Mouse (Mus musculus) heart, adult 8-10 months (tissue): ENCODE data around the gene Cpm. TPM values are rescaled to one million over a fixed set of nuclear protein-coding genes. Genes with fewer than 3 reads are reported as not detected.
"Not testable (repeated sequence)": the region's sequence is repeated elsewhere in the genome, so short reads cannot be mapped to it uniquely, and the experiment has no call there.

Experiments used
- DNase-seq: peaks from one replicate; pipeline ENCODE4 v3.0.0; 2022; ENCODE audit warnings: low spot score
- total RNA-seq, 4 experiments: library from RNA; stranded (reverse); gene quantifications; 2 replicates each; pipeline ENCODE4 v1.2.4; 2022

Gene Cpm
- total RNA-seq, 4 experiments from 2014 or later = 2.8 to 3.8 (median 3.4) TPM

GRCm38 (mm10) chr10:117593857-117594256 is 35.4 kb upstream of the Cpm start:
- no peak for DNase-seq

DNA sequence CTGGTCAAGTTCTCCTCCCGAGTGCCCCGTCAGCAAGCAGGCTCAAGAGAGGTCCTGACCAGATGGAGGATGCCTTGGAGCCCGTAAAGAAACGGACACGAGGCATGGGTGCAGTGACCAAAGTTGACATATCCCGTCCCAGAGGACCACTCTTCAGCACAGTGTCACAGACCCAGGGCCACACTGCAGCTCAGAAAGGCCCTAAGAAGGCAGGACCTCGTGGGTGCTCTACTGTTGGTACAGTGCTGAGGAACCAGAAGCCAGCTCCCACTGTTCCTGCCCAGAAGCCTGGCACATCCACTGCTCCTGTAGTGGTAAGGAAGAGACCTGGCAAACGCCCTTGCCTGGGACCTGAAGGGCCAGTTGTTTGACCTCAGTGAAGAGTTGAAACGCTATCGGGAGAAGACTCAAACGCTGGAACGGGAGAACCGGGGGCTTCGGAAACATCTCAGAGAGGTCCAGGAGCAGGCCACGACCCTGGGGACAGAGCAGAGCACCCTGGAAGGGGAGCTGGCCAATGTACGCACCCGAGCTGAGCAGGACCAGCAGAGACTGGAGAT is 34.9 kb upstream of the Cpm start:
- DNase-seq = no peak

- DNase-seq = no peak
Measured at GRCm38 (mm10) chr10:117594913-117595312, 34.4 kb upstream of the Cpm start.

DNA sequence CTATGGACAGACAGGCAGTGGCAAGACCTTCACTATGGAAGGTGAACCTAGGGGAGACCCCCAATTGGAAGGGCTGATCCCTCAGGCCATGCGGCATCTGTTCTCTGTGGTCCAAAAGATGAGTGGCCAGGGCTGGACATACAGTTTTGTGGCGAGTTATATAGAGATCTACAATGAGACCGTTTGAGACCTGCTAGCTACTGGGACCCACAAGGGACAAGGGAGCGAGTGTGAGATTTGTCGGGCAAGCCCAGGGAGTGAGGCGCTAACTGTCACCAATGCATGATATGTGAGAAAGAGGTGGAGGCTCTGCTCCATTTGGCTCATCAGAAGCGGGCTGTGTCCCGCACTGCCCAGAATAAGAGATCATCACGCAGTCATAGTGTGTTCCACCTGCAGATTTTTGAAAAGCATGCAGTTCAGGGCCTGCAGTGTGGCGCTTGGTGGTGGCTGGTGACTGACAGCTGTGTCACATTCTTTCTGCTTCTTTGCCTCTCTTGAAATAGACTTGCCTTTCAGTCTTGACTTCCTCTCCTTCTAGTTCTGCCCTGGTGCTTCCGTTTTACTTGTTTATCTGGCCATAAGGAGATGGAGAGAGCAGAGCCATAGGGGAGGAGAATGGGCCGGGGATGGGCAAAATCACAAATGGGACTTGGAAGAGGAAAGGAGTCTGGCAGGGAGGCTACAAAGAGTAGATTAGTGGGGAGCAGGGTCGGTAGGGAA is 33.7 kb upstream of the Cpm start:
- no peak for DNase-seq

DNA sequence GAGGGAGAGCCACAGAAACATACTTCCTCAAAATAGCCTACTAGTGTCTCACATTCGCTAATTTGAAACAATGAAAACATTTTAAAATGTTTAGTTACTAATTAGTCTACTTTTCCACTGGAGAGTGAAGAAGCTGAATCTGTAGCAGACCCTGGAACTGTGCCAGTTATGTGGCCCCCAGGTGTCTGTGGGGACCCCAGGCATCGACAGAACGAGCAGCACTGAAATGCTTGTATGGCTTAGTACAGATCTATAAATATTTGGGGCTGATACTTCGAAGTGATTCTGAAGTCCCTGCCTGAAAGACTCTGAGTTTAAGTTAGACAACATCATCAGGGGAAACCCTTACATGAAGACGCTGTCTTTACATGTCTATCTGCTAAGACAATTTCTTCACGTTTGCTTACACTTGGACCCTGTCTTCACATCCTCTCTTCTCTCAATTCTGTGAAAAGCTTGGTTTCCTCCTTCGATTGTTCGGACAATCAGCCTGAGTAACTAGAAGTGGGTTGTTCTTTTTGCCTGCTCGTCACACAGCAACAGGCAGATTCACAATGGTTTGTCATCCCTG is 33.0 kb upstream of the Cpm start:
- DNase-seq = no peak

DNA sequence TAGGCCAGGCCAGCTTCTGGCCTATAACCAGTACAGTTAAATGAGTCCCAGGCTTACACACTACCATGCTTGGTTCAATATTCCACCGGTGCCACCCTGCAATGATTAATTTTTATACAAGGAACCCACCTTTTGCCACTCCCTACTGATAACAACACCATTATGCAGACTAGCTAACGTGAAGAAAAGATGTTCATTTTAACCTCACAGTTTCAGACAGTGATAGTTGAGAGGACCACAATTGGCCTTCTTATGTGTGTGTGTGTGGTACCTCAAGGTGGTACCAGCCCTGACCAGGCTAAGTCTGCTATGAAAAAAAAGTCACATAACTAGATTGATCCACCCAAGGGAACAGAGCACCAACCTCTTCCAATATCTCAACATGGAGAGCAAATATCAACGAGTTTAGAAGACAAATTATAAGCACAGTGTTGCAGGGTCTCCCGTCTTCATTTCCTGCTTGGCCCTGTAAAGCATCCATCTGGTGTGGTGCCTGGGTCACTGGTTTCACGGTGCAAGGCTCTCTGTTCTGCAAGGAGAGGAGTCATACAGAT is 32.5 kb upstream of the Cpm start:
- DNase-seq = no peak

GRCm38 (mm10) chr10:117597371-117598265 is 31.7 kb upstream of the Cpm start:
- DNase-seq = not testable (repeated sequence)

DNA sequence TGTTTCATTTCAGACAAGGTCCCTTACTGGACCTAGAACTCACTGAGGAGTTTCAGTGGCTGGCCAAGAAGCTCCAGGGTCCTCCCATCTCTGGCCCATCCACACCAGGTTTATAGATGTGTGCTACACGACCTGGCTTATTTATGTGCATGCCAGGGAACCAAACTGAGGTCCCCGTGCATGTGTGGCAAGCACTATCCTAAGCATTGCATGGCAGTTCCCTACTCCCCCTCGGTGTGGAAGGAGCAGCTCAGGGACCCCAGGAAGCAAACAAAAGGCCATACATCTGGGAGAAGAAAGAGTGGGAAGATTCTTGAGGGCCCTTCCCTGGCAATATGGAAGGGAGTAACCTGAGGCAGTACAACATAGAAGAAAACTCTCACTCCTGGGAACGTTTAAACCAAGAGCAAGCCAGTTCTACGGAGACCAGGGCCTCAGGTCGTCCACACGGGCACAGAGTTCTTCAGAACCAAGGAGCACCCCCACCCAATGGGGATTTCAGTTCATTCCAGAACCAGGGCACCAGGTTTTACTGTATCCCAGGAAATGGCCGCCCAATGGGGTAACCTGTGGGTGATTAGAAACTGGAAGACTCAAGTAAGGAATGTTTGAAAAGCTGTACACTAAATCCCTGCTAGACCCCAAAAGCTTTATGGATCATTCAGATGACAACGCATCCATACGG is 30.9 kb upstream of the Cpm start:
- DNase-seq = no peak

GRCm38 (mm10) chr10:117598951-117599572 is 30.2 kb upstream of the Cpm start:
- not testable (repeated sequence) for DNase-seq

DNA sequence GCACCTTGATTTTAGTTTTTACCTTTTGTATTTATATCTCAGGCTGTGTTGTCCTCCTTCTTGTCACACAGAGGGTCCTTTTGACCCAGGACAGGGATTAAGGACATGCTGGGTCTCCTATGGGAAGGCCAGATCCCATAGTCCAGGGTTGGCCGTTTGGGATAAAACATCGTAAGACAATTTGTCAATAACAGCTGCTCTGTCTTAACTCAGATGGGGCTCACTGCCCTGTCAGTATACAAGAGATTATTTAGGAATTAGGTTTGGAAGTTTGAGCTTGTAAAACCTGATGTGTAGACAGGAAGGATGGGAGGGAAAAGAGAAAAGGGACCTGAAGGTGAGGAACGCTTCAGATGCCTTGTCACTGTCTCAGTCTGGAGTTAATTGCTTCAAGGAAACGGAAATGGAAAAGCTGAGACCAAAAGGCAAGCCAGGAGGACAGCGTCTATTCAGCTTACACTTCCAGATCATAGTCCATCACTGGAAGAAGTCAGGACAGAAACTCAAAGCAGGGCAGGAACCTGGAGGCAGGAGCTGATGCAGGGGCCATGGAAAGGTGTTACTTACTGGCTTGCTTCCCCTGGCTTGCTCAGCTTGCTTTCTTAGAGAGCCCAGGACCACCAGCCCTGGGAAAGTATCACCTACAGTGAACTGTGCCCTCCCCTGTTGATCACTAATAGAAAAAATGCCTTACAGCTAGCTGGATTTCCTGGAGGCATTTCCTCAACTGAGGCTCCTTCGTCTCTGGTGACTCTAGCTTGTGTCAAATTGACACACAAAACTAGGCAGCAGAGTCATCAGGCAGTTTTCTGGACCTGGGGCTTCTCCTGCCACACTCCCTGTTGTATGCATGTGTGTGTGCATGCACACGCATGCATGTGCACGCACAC is 27.9 kb upstream of the Cpm start:
- DNase-seq = no peak

- DNase-seq = no peak
Measured at GRCm38 (mm10) chr10:117602325-117603129, 26.8 kb upstream of the Cpm start.

- DNase-seq = no peak
Measured at GRCm38 (mm10) chr10:117603130-117603833, 26.0 kb upstream of the Cpm start.

DNA sequence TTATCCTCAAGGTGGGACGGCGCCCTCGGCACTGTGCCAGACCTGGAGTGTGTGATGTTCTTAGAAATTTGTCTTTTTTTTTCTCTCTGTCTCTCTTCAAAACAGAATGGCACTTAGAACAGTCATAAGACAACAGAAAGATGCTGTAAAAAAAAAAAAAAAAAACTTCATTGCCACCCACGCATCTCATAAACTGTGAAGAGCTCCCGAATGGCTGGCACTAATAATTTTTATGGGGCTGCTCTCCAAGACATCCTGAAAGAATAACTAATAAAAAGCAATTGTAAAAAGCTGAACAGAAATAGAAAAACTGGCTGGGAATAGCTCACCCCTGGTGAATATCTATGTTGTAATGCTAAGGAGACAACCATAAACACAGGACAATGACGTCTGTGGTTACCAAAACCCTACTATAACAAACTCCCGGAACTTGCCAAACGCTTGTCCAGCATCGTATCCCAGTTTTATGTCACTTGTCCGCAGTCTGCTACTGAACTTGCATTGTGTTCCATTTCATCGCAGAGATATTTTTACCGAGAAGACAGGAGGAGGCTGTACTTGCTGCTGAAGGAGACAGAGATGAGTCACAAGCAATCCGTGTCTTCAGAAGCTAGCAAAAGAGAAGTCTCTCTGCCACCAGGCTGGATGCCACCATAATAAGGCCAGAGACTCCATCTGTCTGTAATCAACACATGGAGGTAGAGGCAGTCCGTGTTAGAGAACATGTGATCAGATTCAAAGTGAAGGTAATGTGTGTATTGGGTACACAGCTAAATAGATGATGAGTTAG is 25.3 kb upstream of the Cpm start:
- DNase-seq = no peak

- DNase-seq = no peak
Measured at GRCm38 (mm10) chr10:117604624-117605282, 24.5 kb upstream of the Cpm start.

DNA sequence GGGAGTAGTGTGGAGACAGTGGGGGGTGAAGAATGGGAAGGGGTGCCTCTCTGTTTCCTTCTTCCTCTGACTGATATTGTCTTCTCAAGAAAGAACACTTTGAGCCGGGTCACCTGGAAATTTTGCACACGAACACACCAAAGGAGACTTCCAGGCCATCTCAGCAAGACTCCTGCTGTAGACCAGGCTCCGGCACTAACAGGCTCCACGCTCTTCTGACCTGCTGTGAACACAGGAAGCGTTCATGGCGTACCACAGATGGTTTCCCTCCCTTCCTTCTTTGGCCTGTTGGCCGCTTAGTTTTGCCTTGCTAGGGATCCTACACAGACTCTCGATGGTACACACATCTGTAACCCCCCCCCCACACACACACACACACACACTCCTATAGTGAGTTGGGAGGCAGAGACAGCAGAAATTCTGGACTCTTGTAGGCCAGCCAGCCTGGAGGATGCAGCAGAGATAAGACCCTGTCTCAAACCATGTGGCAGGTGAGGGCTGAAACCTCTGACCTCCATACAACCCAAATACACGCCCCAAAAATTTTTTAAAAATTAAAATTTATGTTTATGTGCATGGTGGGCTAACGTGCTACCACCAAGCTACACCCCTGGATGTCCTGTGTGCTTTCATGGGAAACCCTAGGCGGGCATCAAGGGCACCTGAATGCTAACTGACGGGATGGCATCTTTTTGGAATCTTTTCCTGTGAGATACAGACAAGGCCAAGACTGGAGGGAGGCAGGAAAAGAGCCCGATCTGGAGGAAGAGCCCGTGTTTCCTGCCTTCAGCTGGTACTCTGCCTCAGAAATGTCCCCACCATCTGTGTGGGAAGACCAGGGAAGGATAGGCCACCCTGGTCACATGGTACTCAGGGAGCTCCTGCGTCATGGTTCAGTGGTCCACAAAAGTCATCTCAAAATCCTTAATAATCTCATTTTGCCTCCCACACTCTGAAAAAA is 23.7 kb upstream of the Cpm start:
- DNase-seq = no peak

DNA sequence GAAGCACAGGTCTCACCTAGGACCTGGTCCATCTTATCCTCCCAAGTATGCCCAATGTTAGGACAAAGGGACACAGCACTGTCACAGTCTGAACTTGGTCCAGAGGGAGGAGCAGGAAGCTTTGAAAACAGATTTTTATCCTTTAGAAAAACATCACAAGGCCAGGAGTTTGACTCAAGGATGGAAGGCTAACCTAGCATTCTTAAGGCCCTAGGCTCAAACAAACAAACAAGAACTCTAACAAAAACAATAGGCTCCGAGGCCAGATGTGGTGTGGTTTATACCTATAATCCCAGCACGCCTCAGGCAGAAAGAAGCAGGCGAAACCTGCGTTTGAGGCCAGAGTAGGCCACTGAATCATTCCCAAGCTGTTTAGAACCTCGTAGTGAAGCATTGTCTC is 22.9 kb upstream of the Cpm start:
- no peak for DNase-seq
